Mouse (Mus musculus) embryonic facial prominence, embryonic 15.5 days (tissue): ENCODE measurements at regions not wholly inside any gene's neighbourhood (a gene's known extent, or its start where the extent isn't known, plus 50 kb on each side); places are given as distances from the start of the nearest gene placed in this dataset.

Experiments used
- ATAC-seq: fragments of 200-750 bp; cut with Nextera tagmentation; 2 replicates; pipeline ENCODE4 v1.8.0; 2017; ENCODE audit warnings: low read depth, moderate TSS enrichment; ENCODE audit not compliant: insufficient number of reproducible peaks, low FRiP score, low TSS enrichment
- H3K27ac ChIP-seq: fragments of 300-500 bp; sonication (generic); replicated peaks from 2 replicates; pipeline ENCODE4 v1.5.1; 2015; ENCODE audit warnings: mild to moderate bottlenecking, inconsistent platforms
- H3K27me3 ChIP-seq: fragments of 300-500 bp; sonication (generic); 2 replicates; pipeline ENCODE4 v1.6.1; 2015; ENCODE audit warnings: inconsistent platforms
- H3K36me3 ChIP-seq: fragments of 300-500 bp; sonication (generic); 2 replicates; pipeline ENCODE4 v1.6.1; 2015; ENCODE audit warnings: mild to moderate bottlenecking, inconsistent platforms
- H3K4me1 ChIP-seq: fragments of 300-500 bp; sonication (generic); 2 replicates; pipeline ENCODE4 v1.6.1; 2015; ENCODE audit warnings: inconsistent platforms
- H3K4me2 ChIP-seq: fragments of 300-500 bp; sonication (generic); replicated peaks from 2 replicates; pipeline ENCODE4 v1.6.1; 2015; ENCODE audit warnings: mild to moderate bottlenecking, inconsistent platforms
- H3K4me3 ChIP-seq: fragments of 300-500 bp; sonication (generic); replicated peaks from 2 replicates; pipeline ENCODE4 v1.5.1; 2015; ENCODE audit warnings: mild to moderate bottlenecking, inconsistent platforms
- H3K9ac ChIP-seq: fragments of 300-500 bp; sonication (generic); 2 replicates; pipeline ENCODE4 v1.6.1; 2015; ENCODE audit warnings: inconsistent platforms
- H3K9me3 ChIP-seq: fragments of 300-500 bp; sonication (generic); replicated peaks from 2 replicates; pipeline ENCODE4 v1.6.1; 2016; ENCODE audit warnings: inconsistent platforms
- WGBS: fragments of 180-500 bp; shearing (Covaris S2); methylation state at CpG from one replicate; pipeline ENCODE4 v1.1.7; 2015; 5-methylcytosine and 5-hydroxymethylcytosine counted together

DNA sequence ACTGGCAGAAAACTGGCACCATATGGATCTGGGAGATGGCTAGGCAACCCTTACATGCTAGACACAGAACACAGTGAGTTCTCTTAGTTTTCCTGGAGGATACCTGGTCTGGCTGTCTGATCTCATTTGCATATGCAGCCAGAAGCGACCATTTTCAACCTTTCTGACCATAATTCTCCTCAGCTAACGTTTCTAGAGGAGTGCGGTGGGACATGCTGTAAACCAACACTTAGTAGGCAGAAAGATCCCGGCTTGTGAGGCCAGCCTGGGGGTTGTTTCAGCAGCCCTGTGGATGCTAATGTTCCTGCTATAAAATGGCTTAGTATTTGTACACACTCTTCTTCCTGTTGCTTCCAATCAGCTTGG is 168.6 kb upstream of the Olig3 start:
- H3K9ac ChIP-seq = no peak overlapping the region
- ATAC-seq = no peak
- peak overlapping the region; percentile 17; the same call in 1 of the 2 replicates for H3K4me3 ChIP-seq
- H3K4me2 ChIP-seq = peak overlapping the region; percentile 44
- H3K36me3 ChIP-seq = no peaks in the 10 kb centered on the region
- H3K27me3 ChIP-seq = peaks cover 10% of the 10 kb centered on the region
- H3K9me3 ChIP-seq = no peaks in the 10 kb centered on the region
- 44% methylated on average over 4 of the region's 4 CpGs for WGBS
- H3K27ac ChIP-seq = no peak overlapping the region
- H3K4me1 ChIP-seq = peaks cover 10% of the 10 kb centered on the region; the same call in 1 of the 2 replicates

DNA sequence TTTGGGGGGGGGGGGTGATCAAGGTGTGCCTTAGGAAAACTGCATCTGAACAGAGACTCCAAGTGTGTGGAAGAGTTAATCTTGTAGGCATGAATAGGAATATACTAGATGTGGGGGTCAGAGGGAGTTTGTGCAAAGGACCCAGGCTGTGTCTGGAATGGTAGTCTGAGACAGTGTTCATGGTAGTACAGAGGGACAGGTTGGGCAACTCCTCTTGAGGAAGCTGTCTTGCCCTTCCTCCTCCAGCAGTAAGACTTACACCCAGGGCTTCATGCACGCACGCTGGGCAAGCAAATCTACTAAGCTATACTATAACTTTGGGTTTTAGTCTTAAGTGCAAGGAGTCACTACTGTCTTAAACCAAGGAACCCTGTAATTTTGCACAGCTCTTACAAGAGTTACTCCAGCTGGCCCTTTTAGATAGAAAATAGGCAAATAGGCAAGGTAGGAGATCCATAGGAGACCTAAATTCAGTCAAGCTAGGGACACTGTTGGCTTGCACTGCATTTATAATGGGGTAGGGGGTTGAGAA is 169.2 kb upstream of the Olig3 start:
- H3K9ac ChIP-seq = no peak overlapping the region
- no peaks in the 10 kb centered on the region for H3K36me3 ChIP-seq
- no peak overlapping the region for H3K4me3 ChIP-seq
- H3K27me3 ChIP-seq = peaks cover 10% of the 10 kb centered on the region
- H3K27ac ChIP-seq = no peak overlapping the region
- ATAC-seq = no peak
- 83% methylated on average over 2 of the region's 2 CpGs for WGBS
- H3K4me2 ChIP-seq = no peak overlapping the region
- peaks cover 6% of the 10 kb centered on the region; the same call in 1 of the 2 replicates for H3K4me1 ChIP-seq
- no peaks in the 10 kb centered on the region for H3K9me3 ChIP-seq

DNA sequence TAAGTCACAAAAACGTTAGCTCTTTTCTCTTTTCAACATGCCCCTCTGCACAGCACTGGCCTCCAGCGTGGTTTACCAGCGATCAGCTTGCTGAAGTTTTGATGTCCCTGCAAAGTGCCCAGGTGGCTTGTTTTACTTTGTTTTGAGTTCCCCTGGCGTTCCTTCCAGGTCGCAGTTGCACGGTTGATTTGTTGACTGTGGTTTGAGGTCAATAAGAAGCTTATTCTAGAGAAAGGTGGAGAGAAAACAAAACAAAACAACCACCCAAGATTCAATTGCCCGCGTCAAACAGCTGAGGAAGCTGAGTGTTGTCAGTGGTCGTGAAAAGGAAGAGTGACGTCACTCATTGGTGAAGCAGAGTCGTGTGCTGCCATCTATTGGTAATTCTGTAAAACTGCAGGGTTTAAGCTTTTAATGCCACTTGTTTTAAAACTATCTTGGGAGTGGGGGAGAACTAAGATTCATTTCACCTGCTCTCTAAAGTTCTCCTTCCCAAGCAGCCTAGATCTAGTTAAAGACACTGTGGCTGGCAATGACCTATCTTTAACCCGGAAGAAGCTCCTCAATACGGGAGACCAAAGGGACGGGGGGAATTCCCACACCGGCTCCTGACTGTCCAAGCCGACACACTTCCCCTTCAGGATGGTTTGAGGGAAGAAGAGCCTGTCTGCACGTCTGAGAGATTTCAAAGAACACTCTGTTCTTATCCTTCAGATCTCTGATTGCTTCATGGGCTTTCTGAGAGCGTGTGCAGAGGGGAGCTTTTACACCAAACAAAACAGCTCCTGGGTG is 170.3 kb upstream of the Olig3 start:
- Histone ChIP-seq H3K36me3 (no peaks in the 10 kb centered on the region), H3K4me3 (peak overlapping the region; percentile 39), H3K27me3 (peaks cover 10% of the 10 kb centered on the region), H3K4me2 (peak overlapping the region; percentile 54), H3K27ac (no peak overlapping the region), H3K9ac (0 out of 2 replicates have a peak overlapping the region, but pooled peaks have one; percentile 29), H3K4me1 (0 out of 2 replicates have a peak, but pooled peaks cover 4% of the 10 kb centered on the region), H3K9me3 (no peaks in the 10 kb centered on the region)
- no peak for ATAC-seq
- 9% methylated on average over 18 of the region's 18 CpGs for WGBS

DNA sequence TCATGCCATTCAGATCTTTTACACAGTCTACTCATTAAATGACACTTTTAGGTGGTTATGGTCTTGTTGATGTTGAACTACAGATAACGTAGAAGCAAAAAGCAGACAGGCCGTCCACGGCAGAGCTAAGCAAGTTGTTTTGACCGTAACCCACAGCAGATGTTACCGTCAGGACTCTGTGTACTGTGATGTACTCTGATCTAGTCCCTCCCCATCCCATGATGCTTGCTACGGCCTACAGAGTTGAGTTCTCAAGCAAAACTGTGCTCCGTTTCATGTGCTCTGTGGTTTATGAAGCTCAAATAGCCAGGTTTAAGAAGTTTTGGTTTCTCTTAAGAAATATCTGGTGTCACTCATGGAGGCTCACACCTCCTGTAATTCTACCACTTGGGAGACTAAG is 169.4 kb upstream of the Tnfaip3 start:
- ATAC-seq = no peak
- H3K36me3 ChIP-seq = no peaks in the 10 kb centered on the region
- no peak overlapping the region for H3K27ac ChIP-seq
- H3K4me3 ChIP-seq = no peak overlapping the region
- H3K4me2 ChIP-seq = no peak overlapping the region
- no peaks in the 10 kb centered on the region for H3K9me3 ChIP-seq
- 91% methylated on average over 7 of the region's 7 CpGs for WGBS
- H3K27me3 ChIP-seq = peaks cover 10% of the 10 kb centered on the region
- H3K9ac ChIP-seq = no peak overlapping the region
- H3K4me1 ChIP-seq = 0 out of 2 replicates have a peak, but pooled peaks cover 4% of the 10 kb centered on the region

DNA sequence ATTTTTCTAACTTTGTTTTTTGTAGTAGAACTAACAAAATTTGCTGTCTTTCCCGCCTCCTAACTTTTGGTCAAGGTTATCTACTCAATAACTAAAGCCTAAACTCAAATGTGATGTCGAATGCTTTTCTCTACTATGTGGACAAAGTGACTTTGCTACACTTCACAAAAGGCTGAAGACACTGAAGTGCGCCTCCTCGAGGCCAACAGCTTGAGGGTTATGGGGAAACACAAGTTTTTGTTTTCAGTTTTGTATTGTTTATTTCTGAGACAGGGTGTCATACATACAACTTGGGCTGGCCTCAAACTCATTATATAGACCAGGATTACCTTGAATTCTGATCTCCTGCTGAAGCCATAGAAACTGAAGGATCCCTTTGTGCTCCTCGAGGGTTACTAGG is 162.4 kb upstream of the Tnfaip3 start:
- no peak overlapping the region for H3K9ac ChIP-seq
- no peak for ATAC-seq

DNA sequence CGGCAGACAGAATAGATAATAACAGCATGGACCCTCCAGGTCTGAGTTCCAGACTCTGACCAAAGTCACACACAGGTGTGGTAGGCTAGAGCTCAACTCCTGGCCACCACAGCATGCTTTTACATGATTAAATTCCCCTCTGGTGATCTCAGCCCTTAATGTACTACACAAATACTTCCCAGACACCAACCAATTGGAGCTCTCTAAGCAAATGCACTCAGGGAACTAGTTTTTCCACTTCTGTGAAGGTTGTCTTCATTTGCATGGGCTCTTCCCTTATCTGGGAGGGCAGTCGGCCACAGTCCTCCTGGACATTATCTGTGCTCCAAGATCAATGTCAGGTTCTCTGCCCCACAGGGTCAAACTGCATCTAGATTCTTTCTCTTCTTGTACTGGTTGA is 162.0 kb upstream of the Tnfaip3 start:
- H3K36me3 ChIP-seq = no peaks in the 10 kb centered on the region
- H3K27me3 ChIP-seq = no peaks in the 10 kb centered on the region
- H3K27ac ChIP-seq = no peak overlapping the region
- no peaks in the 10 kb centered on the region for H3K4me1 ChIP-seq
- ATAC-seq = no peak
- H3K9ac ChIP-seq = no peak overlapping the region
- H3K4me3 ChIP-seq = no peak overlapping the region
- no peaks in the 10 kb centered on the region for H3K9me3 ChIP-seq
- WGBS = 66% methylated on average over 2 of the region's 2 CpGs
- no peak overlapping the region for H3K4me2 ChIP-seq

More for the DNA sequence above, 162.4 kb upstream of the Tnfaip3 start:
- no peaks in the 10 kb centered on the region for H3K9me3 ChIP-seq
- H3K36me3 ChIP-seq = no peaks in the 10 kb centered on the region
- no peak overlapping the region for H3K4me2 ChIP-seq
- no peak overlapping the region for H3K4me3 ChIP-seq
- no peaks in the 10 kb centered on the region for H3K27me3 ChIP-seq
- H3K27ac ChIP-seq = no peak overlapping the region
- 86% methylated on average over 5 of the region's 5 CpGs for WGBS
- no peaks in the 10 kb centered on the region for H3K4me1 ChIP-seq

DNA sequence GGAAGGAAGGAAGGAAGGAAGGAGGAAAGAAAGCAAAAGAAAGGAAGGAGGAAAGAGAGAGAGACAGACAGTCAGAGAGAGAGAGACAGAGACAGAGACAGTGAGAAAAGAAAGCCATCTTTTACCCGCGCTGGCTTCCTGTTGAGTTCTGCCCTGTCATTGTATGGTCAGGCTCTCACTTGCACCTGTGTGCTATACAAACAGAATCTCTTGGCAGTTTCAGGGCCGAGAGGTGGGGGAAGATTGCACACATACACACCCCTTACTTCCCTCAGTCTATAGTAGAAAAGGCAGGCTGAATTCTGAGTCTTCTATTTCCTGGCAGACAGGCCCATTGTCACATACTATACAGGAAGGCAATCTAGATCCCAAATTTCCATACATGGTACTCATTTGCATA is 160.8 kb upstream of the Tnfaip3 start:
- 74% methylated on average over 3 of the region's 3 CpGs for WGBS
- Histone ChIP-seq H3K36me3 (no peaks in the 10 kb centered on the region), H3K4me1 (no peaks in the 10 kb centered on the region), H3K27me3 (no peaks in the 10 kb centered on the region), H3K27ac (no peak overlapping the region), H3K9me3 (no peaks in the 10 kb centered on the region), H3K4me3 (no peak overlapping the region), H3K9ac (no peak overlapping the region), H3K4me2 (no peak overlapping the region)
- no peak for ATAC-seq

DNA sequence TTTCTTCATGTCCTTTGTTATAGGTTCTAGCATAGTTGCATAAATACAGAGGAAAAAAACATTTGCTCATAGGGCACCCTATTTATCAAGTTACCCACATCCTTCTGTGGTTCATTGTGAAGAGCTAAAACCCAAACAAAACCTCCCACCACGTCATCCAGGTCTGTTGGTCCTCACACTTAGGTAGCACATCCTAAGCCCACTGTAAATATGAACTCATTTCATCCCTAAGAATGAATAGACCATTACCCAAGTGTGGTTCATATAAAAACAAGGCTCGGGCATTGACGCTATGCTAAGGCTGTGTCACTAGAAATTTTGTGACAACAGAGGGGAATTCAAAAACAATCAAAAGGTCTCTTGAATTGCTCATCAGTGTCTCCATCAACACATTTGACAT is 156.4 kb upstream of the Tnfaip3 start:
- H3K27me3 ChIP-seq = no peaks in the 10 kb centered on the region
- peaks cover 10% of the 10 kb centered on the region for H3K4me1 ChIP-seq
- no peak for ATAC-seq
- no peaks in the 10 kb centered on the region for H3K36me3 ChIP-seq
- H3K9ac ChIP-seq = no peak overlapping the region
- no peak overlapping the region for H3K4me3 ChIP-seq
- no peak overlapping the region for H3K27ac ChIP-seq
- H3K9me3 ChIP-seq = no peaks in the 10 kb centered on the region
- WGBS = 75% methylated on average over 3 of the region's 3 CpGs
- no peak overlapping the region for H3K4me2 ChIP-seq

DNA sequence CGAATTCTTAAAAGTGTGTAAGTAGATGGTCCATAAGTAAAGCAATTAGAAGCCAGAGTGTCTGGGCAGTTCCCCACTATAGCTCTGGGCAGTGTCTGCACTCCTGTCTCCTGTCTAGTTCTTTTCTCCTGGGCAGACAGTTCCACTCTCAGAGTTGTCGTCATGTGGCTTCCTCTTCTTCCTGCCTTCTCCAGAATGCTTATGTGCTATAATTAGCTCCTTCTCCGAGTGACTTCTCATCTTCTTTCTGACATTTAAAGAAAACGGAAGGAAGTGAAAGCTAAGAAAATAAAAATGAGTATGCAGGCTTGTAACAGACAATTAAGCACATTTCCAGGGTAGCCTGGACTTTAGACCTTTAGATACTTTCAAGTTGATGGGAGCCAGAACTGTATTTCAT is 155.1 kb upstream of the Tnfaip3 start:
- ATAC-seq = no peak
- Histone ChIP-seq H3K4me3 (no peak overlapping the region), H3K9me3 (no peaks in the 10 kb centered on the region), H3K4me2 (no peak overlapping the region), H3K4me1 (peaks cover 10% of the 10 kb centered on the region), H3K36me3 (no peaks in the 10 kb centered on the region), H3K9ac (no peak overlapping the region), H3K27ac (no peak overlapping the region), H3K27me3 (no peaks in the 10 kb centered on the region)
- WGBS = 26% methylated on average over 4 of the region's 4 CpGs

DNA sequence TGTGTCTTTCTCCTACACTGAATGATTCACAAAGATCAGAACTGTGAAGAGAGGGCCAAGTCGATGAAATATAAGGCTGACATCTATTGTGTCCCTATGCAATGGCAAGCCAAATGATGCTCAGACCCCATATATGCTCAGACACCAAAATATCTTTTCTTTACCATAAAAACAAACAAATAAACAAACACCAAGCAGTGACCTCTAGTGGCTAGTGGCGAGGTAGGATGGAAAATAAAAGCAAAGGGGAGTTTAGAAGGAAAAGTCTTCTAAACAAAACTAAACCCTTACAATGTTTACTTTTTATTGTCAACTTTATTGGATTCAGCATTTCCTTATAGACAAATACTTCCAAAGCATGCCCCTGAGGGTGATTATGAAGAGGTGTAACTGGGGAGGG is 153.8 kb upstream of the Tnfaip3 start:
- H3K9me3 ChIP-seq = no peaks in the 10 kb centered on the region
- ATAC-seq = no peak
- peaks cover 10% of the 10 kb centered on the region for H3K4me1 ChIP-seq
- H3K27ac ChIP-seq = no peak overlapping the region
- H3K27me3 ChIP-seq = no peaks in the 10 kb centered on the region
- H3K4me2 ChIP-seq = no peak overlapping the region
- WGBS = 74% methylated on average over 2 of the region's 2 CpGs
- H3K36me3 ChIP-seq = no peaks in the 10 kb centered on the region
- no peak overlapping the region for H3K4me3 ChIP-seq
- no peak overlapping the region for H3K9ac ChIP-seq

DNA sequence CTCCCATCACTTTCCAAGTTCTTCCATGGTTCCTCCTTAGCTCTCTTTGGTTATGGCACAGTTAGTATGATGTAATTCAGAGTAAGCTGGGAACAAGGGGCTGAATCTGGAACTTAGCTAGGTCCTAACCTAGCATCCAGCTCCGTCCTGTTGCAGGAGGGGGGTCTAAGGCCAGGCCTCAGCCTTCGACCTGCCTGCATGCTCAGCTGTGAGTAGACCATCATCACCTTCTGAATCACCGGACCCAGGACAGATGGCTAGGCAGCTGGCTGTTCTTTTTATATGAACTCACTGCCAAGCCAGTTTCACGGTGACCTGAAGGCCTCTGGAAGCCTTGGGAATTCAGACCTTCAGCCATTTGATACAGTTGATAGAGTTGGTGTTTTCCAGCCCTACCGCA is 152.9 kb upstream of the Tnfaip3 start:
- Histone ChIP-seq H3K4me2 (no peak overlapping the region), H3K4me1 (peaks cover 10% of the 10 kb centered on the region), H3K27ac (no peak overlapping the region), H3K36me3 (no peaks in the 10 kb centered on the region), H3K27me3 (no peaks in the 10 kb centered on the region), H3K9ac (no peak overlapping the region), H3K9me3 (no peaks in the 10 kb centered on the region), H3K4me3 (no peak overlapping the region)
- 81% methylated on average over 5 of the region's 5 CpGs for WGBS
- ATAC-seq = no peak
